Mouse (Mus musculus) left cerebral cortex, postnatal 4 days (tissue): ENCODE measurements around the gene Gng7. TPM values are rescaled to one million over a fixed set of nuclear protein-coding genes. Genes with fewer than 3 reads are reported as not detected.

Experiments used
- DNase-seq: peaks from one replicate; pipeline ENCODE4 v3.0.0-alpha.2; 2022
- intact Hi-C: fragments of 180-260 bp; cut with DNase I; formaldehyde crosslinking; loops from one replicate; pipeline ENCODE4 v1.15.1; 2025
- total RNA-seq, 2 experiments: library from RNA; stranded (reverse); gene quantifications; 2 replicates each; pipeline ENCODE4 v1.2.3; 2021

Gng7 gene
- total RNA-seq, 2 experiments from 2014 or later: 96.7 to 106 TPM

DNA sequence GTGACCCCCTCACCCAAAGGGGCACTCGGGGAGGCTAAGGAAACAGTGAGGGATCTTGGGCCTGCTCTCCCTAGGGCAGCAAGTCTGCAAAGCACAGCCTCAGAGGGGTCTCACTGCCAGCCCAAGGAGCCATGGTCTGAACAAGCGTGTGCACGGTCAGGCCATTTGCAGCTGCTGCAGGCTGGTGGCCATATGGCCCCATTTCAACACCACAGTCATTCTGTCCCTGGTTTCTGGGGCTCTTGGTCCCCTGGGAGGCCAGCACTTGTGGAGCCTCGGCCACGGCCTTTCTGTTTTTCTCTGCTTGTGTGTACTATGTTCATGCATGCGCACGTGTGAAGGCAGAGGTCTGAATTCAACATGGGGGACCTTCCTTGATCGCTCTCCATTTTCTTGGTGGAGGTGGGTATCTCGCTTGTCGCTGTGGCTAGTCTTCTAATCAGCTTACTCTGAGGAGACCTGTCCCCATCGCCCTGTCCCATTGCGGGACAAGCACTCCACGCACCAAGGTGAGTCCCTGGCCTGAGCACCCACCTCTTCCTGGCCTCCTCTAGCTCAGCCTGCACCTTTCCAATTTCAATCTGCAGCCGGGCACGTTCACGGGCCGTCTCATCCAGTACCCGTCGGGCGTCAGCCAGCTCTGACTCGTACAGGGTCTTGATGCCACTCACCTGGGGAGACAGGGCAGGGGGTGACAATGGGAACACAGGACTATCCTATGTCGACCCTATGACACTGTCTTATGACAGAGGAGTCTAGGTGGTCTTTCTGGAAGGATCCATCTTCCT is 105.2 kb downstream of the Gng7 start:
- no peak for DNase-seq
- intact Hi-C loops: no loop called here

- intact Hi-C loops: no loop called here
- DNase-seq: no peak
Measured at GRCm38 (mm10) chr10:80904709-80905108, 110.0 kb downstream of the Gng7 start.

- intact Hi-C loops: no loop called here
- no peak for DNase-seq
Measured at GRCm38 (mm10) chr10:80904004-80904693, 110.6 kb downstream of the Gng7 start.

DNA sequence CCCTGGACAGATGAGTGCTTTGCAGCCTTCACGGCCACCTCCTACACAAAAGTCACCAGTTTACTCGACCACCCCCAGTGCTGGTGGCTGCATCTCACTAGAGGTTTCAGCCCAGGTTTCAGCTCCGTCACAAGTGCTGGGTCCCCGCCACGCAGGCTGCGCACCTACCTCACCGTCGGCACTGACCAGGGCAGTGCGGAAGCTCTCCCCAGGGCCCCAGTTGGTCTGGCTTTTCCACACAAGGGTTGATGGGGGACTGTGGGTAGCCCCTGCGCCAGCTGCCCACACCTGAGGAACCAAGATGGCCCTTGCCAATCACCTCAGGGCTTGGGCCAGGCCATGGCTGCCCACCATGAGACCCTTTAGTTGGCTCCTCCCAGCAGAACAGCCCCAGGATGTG is 111.5 kb downstream of the Gng7 start:
- intact Hi-C loops: no loop called here
- DNase-seq: no peak

- no peak for DNase-seq
- intact Hi-C loops: no loop called here
Measured at GRCm38 (mm10) chr10:80902273-80902940, 112.3 kb downstream of the Gng7 start.

DNA sequence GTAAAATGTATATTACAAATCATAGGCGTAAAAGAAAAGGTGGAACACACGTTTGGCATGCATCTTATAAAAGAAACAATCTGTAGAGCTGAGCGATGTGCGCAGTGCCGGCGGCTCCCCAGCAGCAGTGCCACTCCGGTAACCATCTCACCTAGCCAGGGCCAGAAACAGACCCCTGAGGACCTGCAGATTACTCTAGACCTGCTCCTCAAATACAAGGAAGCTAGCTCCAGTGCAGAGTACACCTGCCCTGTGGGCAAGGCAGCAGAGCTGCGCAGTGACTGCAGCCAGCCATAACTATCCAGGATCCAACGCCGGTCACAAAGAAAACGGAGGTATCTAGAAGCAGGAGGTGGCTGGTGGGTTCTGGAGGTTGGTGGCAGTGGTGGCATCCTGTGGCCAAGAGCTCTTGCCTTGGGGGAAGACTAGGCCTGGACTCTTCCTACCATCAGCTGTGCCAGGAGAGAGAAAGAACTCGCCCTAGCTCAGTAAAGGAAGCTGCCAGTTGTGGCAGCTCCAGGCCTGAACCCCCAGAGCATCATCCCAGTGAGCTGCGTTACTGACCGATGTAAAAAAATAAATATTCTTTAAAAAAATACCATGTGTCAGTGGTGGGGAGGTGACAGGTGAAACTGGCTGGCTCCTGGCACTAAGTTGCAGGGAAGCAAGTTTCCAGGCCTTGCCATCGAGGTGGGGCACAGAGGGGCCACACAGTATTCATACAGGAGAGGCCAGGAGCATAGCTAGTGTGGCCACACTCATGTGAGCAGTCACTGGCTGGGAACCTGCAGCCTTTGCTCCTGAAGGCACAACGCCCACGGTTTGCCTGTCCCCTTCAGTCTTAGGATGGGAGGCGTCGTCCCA is 113.1 kb downstream of the Gng7 start:
- DNase-seq: no peak
- intact Hi-C loops: no loop called here

GRCm38 (mm10) chr10:80900318-80901247 is 114.2 kb downstream of the Gng7 start, which contains the start of gene Timm13:
Gene Timm13, minus strand, starts transcription at chr10:80900969.
- intact Hi-C loops: no loop called here
- peak; percentile 99 for DNase-seq

DNA sequence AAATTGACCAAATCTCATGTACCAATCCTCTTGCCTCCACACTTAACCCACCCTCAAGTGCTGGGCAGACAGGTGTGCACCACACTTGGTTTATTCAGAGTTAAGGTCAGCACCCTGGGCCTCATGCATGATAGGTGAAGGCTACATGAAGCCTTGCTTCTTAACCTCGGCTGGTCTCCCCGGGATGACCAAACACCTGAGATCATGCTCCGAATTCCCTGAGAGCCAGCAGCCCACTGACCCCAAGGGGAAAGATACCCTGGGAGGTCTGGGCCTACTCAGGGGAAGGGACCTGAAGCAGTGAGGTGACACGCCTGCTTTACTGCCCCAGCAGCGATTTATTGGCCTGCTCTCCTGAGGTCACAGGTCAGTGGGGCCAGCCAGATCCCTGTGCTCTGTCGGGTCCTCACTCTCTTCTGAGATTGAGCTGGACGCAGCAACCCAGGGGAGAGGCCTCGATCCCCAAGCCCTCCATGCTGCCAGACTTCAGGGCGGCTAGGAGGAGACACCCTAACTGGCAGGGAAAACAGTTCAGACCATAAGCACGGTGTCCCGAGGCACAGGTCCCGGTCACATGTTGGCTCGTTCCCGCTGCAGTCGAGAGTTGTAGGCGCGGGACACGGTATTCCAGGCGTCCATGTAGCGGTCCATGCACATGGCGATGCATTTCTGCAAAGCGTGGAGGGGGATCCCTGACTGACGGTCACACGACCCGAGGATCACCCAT is 115.0 kb downstream of the Gng7 start:
- no peak for DNase-seq
- intact Hi-C loops: no loop called here

GRCm38 (mm10) chr10:80899074-80899473 is 115.7 kb downstream of the Gng7 start:
- DNase-seq: no peak
- intact Hi-C loops: no loop called here

Other genes with a start within 250 kb of the Gng7 start
- 10 to 100 TPM; 58.0 to 58.2 TPM for gene Sf3a2, start 216.7 kb downstream of the Gng7 start, total RNA-seq
- gene Plekhj1, start 216.3 kb downstream of the Gng7 start, total RNA-seq: 10 to 100 TPM; 73.2 to 86.2 TPM
- gene Amh, start 209.7 kb downstream of the Gng7 start, total RNA-seq: 1 to 10 TPM; 1.9 to 2.2 TPM
- gene Jsrp1, start 201.4 kb downstream of the Gng7 start, total RNA-seq: under 1 TPM; 0.54 to 0.64 TPM
- 100 to 1,000 TPM; 393 to 396 TPM for gene Oaz1, start 188.3 kb downstream of the Gng7 start, total RNA-seq
- gene Lingo3, start 170.9 kb downstream of the Gng7 start, total RNA-seq: 10 to 100 TPM; 21.4 to 24.6 TPM
- 10 to 100 TPM; 62.0 to 67.4 TPM for gene Lsm7, start 159.7 kb downstream of the Gng7 start, total RNA-seq
- 10 to 100 TPM; 77.4 to 86.2 TPM for gene Sppl2b, start 159.7 kb downstream of the Gng7 start, total RNA-seq
- under 1 TPM; 0.12 to 0.42 TPM for gene Tmprss9, start 143.1 kb downstream of the Gng7 start, total RNA-seq
- 100 to 1,000 TPM; 147 TPM for gene Timm13, start 114.0 kb downstream of the Gng7 start, total RNA-seq
- 10 to 100 TPM; 28.5 to 35.7 TPM for gene Lmnb2, start 96.7 kb downstream of the Gng7 start, total RNA-seq
- 1 to 10 TPM; 5.3 to 6.2 TPM for gene Gadd45b, start 84.9 kb downstream of the Gng7 start, total RNA-seq
- 100 to 1,000 TPM; 104 to 111 TPM for gene Diras1, start 10.7 kb upstream of the Gng7 start, total RNA-seq
- 10 to 100 TPM; 57.8 to 59.8 TPM for gene Slc39a3, start 22.5 kb upstream of the Gng7 start, total RNA-seq
- 100 to 1,000 TPM; 193 to 199 TPM for gene Sgta, start 45.2 kb upstream of the Gng7 start, total RNA-seq
- gene Thop1, start 55.1 kb upstream of the Gng7 start, total RNA-seq: 10 to 100 TPM; 53.6 to 56.5 TPM
- gene Creb3l3, start 83.9 kb upstream of the Gng7 start, total RNA-seq: under 1 TPM; 0.22 to 0.60 TPM
- 100 to 1,000 TPM; 153 to 167 TPM for gene Map2k2, start 91.0 kb upstream of the Gng7 start, total RNA-seq
- 10 to 100 TPM; 23.3 to 24.7 TPM for gene Zbtb7a, start 120.3 kb upstream of the Gng7 start, total RNA-seq
- gene Pias4, start 153.0 kb upstream of the Gng7 start, total RNA-seq: 10 to 100 TPM; 29.6 to 30.4 TPM
- 1,000 to 10,000 TPM; 1,312 to 1,322 TPM for gene Eef2, start 161.7 kb upstream of the Gng7 start, total RNA-seq
- gene Dapk3, start 168.1 kb upstream of the Gng7 start, total RNA-seq: 10 to 100 TPM; 62.7 to 62.9 TPM
- gene 4930442H23Rik, start 168.9 kb upstream of the Gng7 start, total RNA-seq: not detected
- under 1 TPM in 1 of 2 experiments, not detected in 1; 0.44 TPM for gene Nmrk2, start 187.1 kb upstream of the Gng7 start, total RNA-seq
- gene Atcay, start 215.9 kb upstream of the Gng7 start, total RNA-seq: 100 to 1,000 TPM; 195 to 206 TPM
- 10 to 100 TPM; 65.2 to 66.0 TPM for gene Zfr2, start 218.2 kb upstream of the Gng7 start, total RNA-seq
- gene Matk, start 238.0 kb upstream of the Gng7 start, total RNA-seq: 100 to 1,000 TPM; 132 to 140 TPM